7 mouse cellular contexts compared by ENCODE assay signal in the genomic region with DNA sequence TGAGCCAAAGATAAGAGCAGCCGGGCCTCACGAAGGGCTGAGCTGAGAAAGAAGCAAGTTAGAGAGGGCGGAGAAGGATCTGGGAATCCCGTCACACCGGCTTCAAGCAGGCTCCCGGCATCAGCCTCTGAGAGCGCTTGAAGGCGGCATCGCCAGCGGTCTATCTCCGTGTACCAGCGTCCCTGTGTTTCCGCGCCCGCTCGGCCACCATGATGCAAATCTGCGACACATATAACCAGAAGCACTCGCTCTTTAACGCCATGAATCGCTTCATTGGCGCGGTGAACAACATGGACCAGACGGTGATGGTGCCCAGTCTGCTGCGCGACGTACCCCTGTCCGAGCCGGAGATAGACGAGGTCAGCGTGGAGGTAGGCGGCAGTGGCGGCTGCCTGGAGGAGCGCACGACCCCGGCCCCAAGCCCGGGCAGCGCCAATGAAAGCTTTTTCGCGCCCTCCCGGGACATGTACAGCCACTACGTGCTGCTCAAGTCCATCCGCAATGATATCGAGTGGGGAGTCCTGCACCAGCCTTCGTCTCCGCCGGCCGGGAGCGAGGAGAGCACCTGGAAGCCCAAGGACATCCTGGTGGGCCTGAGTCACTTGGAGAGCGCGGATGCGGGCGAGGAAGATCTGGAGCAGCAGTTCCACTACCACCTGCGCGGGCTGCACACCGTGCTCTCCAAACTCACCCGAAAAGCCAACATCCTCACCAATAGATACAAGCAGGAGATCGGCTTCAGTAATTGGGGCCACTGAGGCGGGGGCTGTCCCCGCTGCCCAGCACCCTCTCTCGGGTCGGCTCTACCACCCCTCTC. TPM values are rescaled to one million over a fixed set of nuclear protein-coding genes. Genes with fewer than 3 reads are reported as not detected.
DNase-seq lines count a peak whose midpoint lies in the region; ATAC-seq and TF ChIP-seq lines count a peak whose summit lies in the region.

No protein-coding gene starts in this region.

- no peaks in the 10 kb centered on the region for H3K4me1 ChIP-seq in ES-E14 (ENCODE audit: control insufficient read depth in 2 of 2, insufficient read depth in 2 of 2, low read length in 2 of 2, poor library complexity in 1 of 2)
- H3K4me1 ChIP-seq in bone marrow, adult 2 months (ENCODE audit: control insufficient read depth, insufficient read depth, low read length) = no peaks in the 10 kb centered on the region; the same call in 1 of the 2 replicates
- H3K4me1 ChIP-seq in forebrain, embryonic 11.5 days (replicated peaks; ENCODE audit: control insufficient read depth, insufficient read depth, low read length) = no peaks in the 10 kb centered on the region
- no peaks in the 10 kb centered on the region for H3K4me1 ChIP-seq in hindbrain, embryonic 11.5 days (replicated peaks; ENCODE audit: control insufficient read depth, insufficient read depth, low read length)
- H3K4me1 ChIP-seq in midbrain, embryonic 11.5 days (ENCODE audit: control insufficient read depth, insufficient read depth, low read length) = no peaks in the 10 kb centered on the region

- peaks cover 4% of the 10 kb centered on the region; the same call in 1 of the 2 replicates for H3K36me3 ChIP-seq in ES-E14 (ENCODE audit: control insufficient read depth, insufficient read depth, low read length, poor library complexity, severe bottlenecking)
- H3K36me3 ChIP-seq in forebrain, embryonic 11.5 days (ENCODE audit: control insufficient read depth, insufficient read depth, low read length) = no peaks in the 10 kb centered on the region
- no peaks in the 10 kb centered on the region for H3K36me3 ChIP-seq in hindbrain, embryonic 11.5 days (ENCODE audit: control insufficient read depth, insufficient read depth, low read length)
- no peaks in the 10 kb centered on the region for H3K36me3 ChIP-seq in midbrain, embryonic 11.5 days (ENCODE audit: control insufficient read depth, insufficient read depth, low read length)

- TF ChIP-seq POLR2A in bone marrow, adult 2 months (IDR thresholded peaks at IDR 0.05; ENCODE audit: borderline replicate concordance, control insufficient read depth, low read depth, low read length) = peak; percentile 41; the same call in 1 of the 2 replicates

- TF ChIP-seq CTCF in bone marrow, adult 2 months (IDR thresholded peaks at IDR 0.05; ENCODE audit: control insufficient read depth, insufficient read depth, low read length) = no peak

- DNase-seq in ES-E14 (ENCODE audit: low read depth, low spot score) = no peak
- peak; percentile 53 for DNase-seq in forebrain, embryonic 11.5 days (ENCODE audit: low spot score)
- peak; percentile 53 for DNase-seq in hindbrain, embryonic 11.5 days (ENCODE audit: low spot score)
- DNase-seq in left cerebral cortex, adult 11 months (ENCODE audit: low spot score) = peak; percentile 11
- DNase-seq in midbrain, embryonic 11.5 days (ENCODE audit: low spot score, missing footprints) = peak; percentile 92
- peak; percentile 42 to 50 for DNase-seq in spleen, postnatal 10 days (ENCODE audit: low spot score in 2 of 2)

- peak; percentile 4; the same call in 1 of the 2 replicates for ATAC-seq in forebrain, embryonic 11.5 days (replicated peaks; ENCODE audit: low FRiP score)
- ATAC-seq in hindbrain, embryonic 11.5 days (ENCODE audit: low FRiP score) = peak; percentile 6; the same call in 1 of the 2 replicates
- ATAC-seq in midbrain, embryonic 11.5 days (ENCODE audit: low FRiP score) = peak; percentile 5; the same call in 1 of the 2 replicates

- 17% methylated on average over 61 of the region's 61 CpGs for WGBS in bone marrow, adult 2 months
- 14% methylated on average over 60 of the region's 61 CpGs for WGBS in forebrain, embryonic 11.5 days
- 17% methylated on average over 56 of the region's 61 CpGs for WGBS in hindbrain, embryonic 11.5 days
- 13% methylated on average over 61 of the region's 61 CpGs for WGBS in midbrain, embryonic 11.5 days

- peak overlapping the region; percentile 58 for H3K4me2 ChIP-seq in forebrain, embryonic 11.5 days (ENCODE audit: low read depth, low read length, severe bottlenecking)
- peak overlapping the region; percentile 55 for H3K4me2 ChIP-seq in hindbrain, embryonic 11.5 days (replicated peaks; ENCODE audit: low read depth, low read length)
- H3K4me2 ChIP-seq in midbrain, embryonic 11.5 days = peak overlapping the region; percentile 58

- H3K27me3 ChIP-seq in forebrain, embryonic 11.5 days (ENCODE audit: control insufficient read depth, insufficient read depth, low read length) = no peaks in the 10 kb centered on the region
- H3K27me3 ChIP-seq in hindbrain, embryonic 11.5 days (ENCODE audit: control insufficient read depth, insufficient read depth, low read length) = no peaks in the 10 kb centered on the region
- no peaks in the 10 kb centered on the region for H3K27me3 ChIP-seq in midbrain, embryonic 11.5 days (ENCODE audit: control insufficient read depth, insufficient read depth, low read length)

- in situ Hi-C loops in ES-E14 (cut with MboI; ENCODE audit: low sequenced_read_pairs in 2 of 2, unreplicated experiment in 2 of 2) = no loop called here

- H3K9me3 ChIP-seq in ES-E14 (ENCODE audit: control insufficient read depth, insufficient read depth, low read depth, low read length) = no peaks in the 10 kb centered on the region
- no peaks in the 10 kb centered on the region for H3K9me3 ChIP-seq in forebrain, embryonic 11.5 days (ENCODE audit: control insufficient read depth, low read length)
- H3K9me3 ChIP-seq in hindbrain, embryonic 11.5 days (ENCODE audit: control insufficient read depth, low read length) = no peaks in the 10 kb centered on the region
- no peaks in the 10 kb centered on the region for H3K9me3 ChIP-seq in midbrain, embryonic 11.5 days (ENCODE audit: control insufficient read depth, low read length)

- peak overlapping the region; percentile 65 to 81 for H3K4me3 ChIP-seq in ES-E14 (ENCODE audit: insufficient read depth in 1 of 2, low read depth in 1 of 2, low read length in 2 of 2, poor library complexity in 1 of 2, severe bottlenecking in 1 of 2)
- peak overlapping the region; percentile 95 for H3K4me3 ChIP-seq in bone marrow, adult 2 months (replicated peaks; ENCODE audit: control insufficient read depth, low read depth, low read length)
- H3K4me3 ChIP-seq in forebrain, embryonic 11.5 days (ENCODE audit: low read depth, low read length) = peak overlapping the region; percentile 51
- H3K4me3 ChIP-seq in hindbrain, embryonic 11.5 days (ENCODE audit: low read depth, low read length) = peak overlapping the region; percentile 57
- peak overlapping the region; percentile 51 for H3K4me3 ChIP-seq in midbrain, embryonic 11.5 days (ENCODE audit: low read depth, low read length)

- H3K27ac ChIP-seq in ES-E14 (ENCODE audit: insufficient read depth, low read depth, low read length, poor library complexity, severe bottlenecking) = no peak overlapping the region
- H3K27ac ChIP-seq in bone marrow, adult 2 months (ENCODE audit: control insufficient read depth, insufficient read depth, low read depth, low read length, poor library complexity) = peak overlapping the region; percentile 94
- H3K27ac ChIP-seq in forebrain, embryonic 11.5 days (ENCODE audit: low read depth, low read length) = peak overlapping the region; percentile 60; the same call in 1 of the 2 replicates
- peak overlapping the region; percentile 63 for H3K27ac ChIP-seq in hindbrain, embryonic 11.5 days (ENCODE audit: low read depth, low read length)
- H3K27ac ChIP-seq in midbrain, embryonic 11.5 days (ENCODE audit: low read depth, low read length) = peak overlapping the region; percentile 20; the same call in 1 of the 2 replicates

- H3K9ac ChIP-seq in ES-E14 (ENCODE audit: insufficient read depth, low read depth, low read length, poor library complexity, severe bottlenecking) = peak overlapping the region; percentile 73
- H3K9ac ChIP-seq in forebrain, embryonic 11.5 days (ENCODE audit: low read length) = peak overlapping the region; percentile 71
- peak overlapping the region; percentile 72 for H3K9ac ChIP-seq in hindbrain, embryonic 11.5 days (ENCODE audit: low read depth, low read length)
- peak overlapping the region; percentile 73 for H3K9ac ChIP-seq in midbrain, embryonic 11.5 days (ENCODE audit: low read length)

TF ChIP-seq in ES-E14, 5 proteins besides CTCF, POLR2A, EP300 and RAD21:
- no peak for TF ChIP-seq ZC3H11A (IDR thresholded peaks at IDR 0.05; ENCODE audit: borderline replicate concordance, low read depth, low read length)
- TF ChIP-seq CHD2 (IDR thresholded peaks at IDR 0.05; ENCODE audit: low read depth, low read length) = no peak
- no peak for TF ChIP-seq HCFC1 (IDR thresholded peaks at IDR 0.05; ENCODE audit: borderline replicate concordance, insufficient read depth, low read length)
- no peak for TF ChIP-seq MAFK (IDR thresholded peaks at IDR 0.05; ENCODE audit: insufficient read depth, low read depth, low read length)
- TF ChIP-seq ZNF384 (IDR thresholded peaks at IDR 0.05; ENCODE audit: low read depth, low read length) = no peak
TF ChIP-seq in ES-E14: peak in this region for 0.

RNA-seq across cellular contexts. Expression of a gene that starts 3.4 kb away (rescaled TPM):
- 15.2 and 24.5 TPM in 2 replicates for total RNA-seq in ES-E14 (2012; rRNA removed)
- polyA plus RNA-seq in bone marrow, adult 2 months (2011; ENCODE audit: insufficient read depth, insufficient read length, low replicate concordance, missing spikeins) = 21.3 and 28.8 TPM in 2 replicates
- 50.2 and 56.1 TPM in 2 replicates for polyA plus RNA-seq in forebrain, embryonic 11.5 days (2014; fragmentation: Nextera tagmentation; extraction: Ambion mirVana)
- polyA plus RNA-seq in hindbrain, embryonic 11.5 days (2014; fragmentation: Nextera tagmentation; extraction: Ambion mirVana) = 36.5 and 41.3 TPM in 2 replicates
- 30.5 and 33.7 TPM in 2 replicates for polyA plus RNA-seq in midbrain, embryonic 11.5 days (2014; fragmentation: Nextera tagmentation; extraction: Ambion mirVana)
